Mouse (Mus musculus): ENCODE results near the gene Tram2.

Gene Tram2

GRCm38 (mm10) chr1:20954876-20955275, 124.2 kb downstream of the Tram2 start:
- DNase-seq: no peak

DNA sequence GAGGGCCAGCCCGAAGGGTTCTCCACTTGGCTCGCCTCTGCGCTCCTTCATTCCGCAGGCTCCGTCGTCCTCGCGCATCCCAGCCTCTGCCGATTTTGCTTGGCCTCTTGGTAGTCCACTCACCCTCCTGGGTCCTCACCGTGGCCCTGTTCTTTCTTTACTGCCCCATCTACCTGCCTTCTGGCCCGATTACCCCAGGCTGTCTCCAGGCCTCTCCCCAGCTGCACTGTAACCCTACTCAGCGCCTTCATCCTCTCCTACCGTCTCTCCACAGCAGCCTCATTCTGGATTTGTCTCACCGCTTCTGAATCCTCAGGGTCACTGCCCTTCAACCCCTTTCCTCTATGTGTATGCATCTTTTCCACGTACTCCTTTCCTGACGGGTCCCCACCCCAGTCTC, 127.2 kb downstream of the Tram2 start:
- no peak for DNase-seq

DNA sequence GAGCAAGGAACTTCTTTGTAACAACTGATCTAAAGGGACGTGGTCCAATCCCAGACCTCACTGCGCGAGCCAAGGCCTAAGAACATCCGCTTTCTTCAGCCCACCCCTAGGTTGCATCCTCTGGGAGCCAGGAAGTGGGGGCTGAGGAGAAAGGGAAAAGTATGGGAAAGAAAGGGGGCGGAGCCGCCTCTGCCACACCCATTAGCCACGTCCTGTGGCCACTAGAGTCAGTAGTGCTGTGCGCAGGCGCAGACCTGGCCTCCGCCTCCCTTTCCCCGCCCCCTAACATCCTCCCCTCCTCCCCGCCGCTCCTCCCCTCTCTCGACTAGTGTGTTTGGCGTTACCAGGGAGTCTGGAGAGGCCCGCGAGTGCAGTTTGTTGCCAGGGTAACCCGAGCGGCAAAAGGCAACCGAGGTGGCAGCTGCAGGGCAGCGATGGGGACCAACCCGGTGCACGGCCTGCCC, 127.7 kb downstream of the Tram2 start, which contains the start of gene Efhc1:
Gene Efhc1 (plus strand): TSS at position 327 of the 464 bp plus-strand sequence.
- DNase-seq: peak; percentile 93

Data from cerebellum, adult 11-12 months (tissue).